In the genomic region with DNA sequence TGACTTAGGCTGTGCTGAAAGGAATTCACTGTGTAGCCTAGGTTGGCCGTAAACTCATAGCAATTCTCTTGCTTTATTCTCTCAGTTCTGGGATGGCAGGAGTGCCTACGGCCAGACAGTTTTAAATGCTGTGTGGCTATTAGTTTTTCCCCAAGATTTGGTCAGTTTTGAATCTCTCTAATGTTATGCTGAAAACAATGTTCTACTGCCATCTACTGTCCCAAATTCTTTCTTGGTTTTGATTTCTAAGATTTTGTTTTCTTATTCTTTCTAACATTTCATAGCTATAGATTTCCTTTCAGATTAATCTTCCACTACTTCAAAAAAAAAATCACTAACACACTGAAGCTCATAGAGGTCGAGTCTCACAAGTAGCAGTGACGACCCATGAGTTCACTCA, we compare ENCODE assay signal across 23 mouse cellular contexts. TPM values are rescaled to one million over a fixed set of nuclear protein-coding genes. Genes with fewer than 3 reads are reported as not detected.
DNase-seq lines count a peak whose midpoint lies in the region; ATAC-seq and TF ChIP-seq lines count a peak whose summit lies in the region.
"Had no signal": no experiment of that assay in that cellular context is flagged by ENCODE, and none has a peak within 500 bp of the region (broad histone marks: within the 10 kb centered on the region; RNA-seq: fewer than 3 reads in every experiment).

No protein-coding gene starts in this region.

- H3K9ac ChIP-seq in hindbrain, embryonic 14.5 days = no peak overlapping the region
- no peak overlapping the region for H3K9ac ChIP-seq in liver, postnatal 0 days (replicated peaks)
- H3K9ac ChIP-seq in liver, embryonic 11.5 days (ENCODE audit: low read depth, low read length) = no peak overlapping the region
- H3K9ac ChIP-seq: heart, embryonic 13.5 days; limb, embryonic 12.5 days; lung, embryonic 15.5 days; neural tube, embryonic 15.5 days had no signal

- ATAC-seq in hindbrain, embryonic 14.5 days (ENCODE audit: low FRiP score) = no peak
- no peak for ATAC-seq in liver, postnatal 0 days
- ATAC-seq in liver, embryonic 11.5 days (replicated peaks; ENCODE audit: low FRiP score) = no peak
- ATAC-seq in megakaryocyte-erythroid progenitor cell, adult 5-6 weeks (replicated peaks; ENCODE audit: low FRiP score, low TSS enrichment, poor library complexity, severe bottlenecking) = no peak

- no peak overlapping the region for H3K27ac ChIP-seq in cerebellum, adult 2 months (ENCODE audit: insufficient read depth, low read length)
- H3K27ac ChIP-seq in hindbrain, embryonic 14.5 days = no peak overlapping the region
- H3K27ac ChIP-seq in hindbrain, embryonic 10.5 days = no peak overlapping the region
- no peak overlapping the region for H3K27ac ChIP-seq in liver, postnatal 0 days (ENCODE audit: low read depth)
- H3K27ac ChIP-seq in liver, embryonic 11.5 days (ENCODE audit: low read depth, low read length) = no peak overlapping the region
- H3K27ac ChIP-seq: heart, embryonic 13.5 days; limb, embryonic 12.5 days; lung, embryonic 15.5 days; neural tube, embryonic 15.5 days had no signal

- peak; percentile 48; the same call in 1 of the 2 replicates for TF ChIP-seq CTCF in cerebellum, adult 2 months (IDR thresholded peaks at IDR 0.05; ENCODE audit: borderline replicate concordance, insufficient read depth, low read depth, low read length)
- TF ChIP-seq CTCF in liver, postnatal 0 days (IDR thresholded peaks at IDR 0.05; ENCODE audit: low read depth) = 0 out of 2 replicates have a peak, but pooled peaks have one; percentile 12

- H3K27me3 ChIP-seq in cerebellum, adult 2 months (ENCODE audit: control insufficient read depth, insufficient read depth, low read length) = no peaks in the 10 kb centered on the region; the same call in 1 of the 2 replicates
- H3K27me3 ChIP-seq in hindbrain, embryonic 14.5 days (ENCODE audit: control insufficient read depth, insufficient read depth, low read length) = peaks cover 27% of the 10 kb centered on the region
- peaks cover 34% of the 10 kb centered on the region for H3K27me3 ChIP-seq in hindbrain, embryonic 10.5 days (ENCODE audit: insufficient read depth, poor library complexity, severe bottlenecking)
- peaks cover 8% of the 10 kb centered on the region; the same call in 1 of the 2 replicates for H3K27me3 ChIP-seq in liver, postnatal 0 days (ENCODE audit: insufficient read depth, low read length)
- H3K27me3 ChIP-seq in liver, embryonic 11.5 days (replicated peaks; ENCODE audit: control insufficient read depth, insufficient read depth, low read length) = peaks cover 14% of the 10 kb centered on the region

- no peaks in the 10 kb centered on the region for H3K9me3 ChIP-seq in hindbrain, embryonic 14.5 days (ENCODE audit: control insufficient read depth, low read length)
- H3K9me3 ChIP-seq in hindbrain, embryonic 10.5 days = no peaks in the 10 kb centered on the region
- H3K9me3 ChIP-seq in liver, postnatal 0 days (ENCODE audit: low read length) = no peaks in the 10 kb centered on the region
- H3K9me3 ChIP-seq in liver, embryonic 11.5 days (ENCODE audit: control insufficient read depth, low read length) = no peaks in the 10 kb centered on the region
- H3K9me3 ChIP-seq: heart, embryonic 13.5 days; limb, embryonic 12.5 days; lung, embryonic 15.5 days; neural tube, embryonic 15.5 days had no signal

- no peaks in the 10 kb centered on the region for H3K36me3 ChIP-seq in hindbrain, embryonic 14.5 days (replicated peaks; ENCODE audit: control insufficient read depth, insufficient read depth)
- no peaks in the 10 kb centered on the region for H3K36me3 ChIP-seq in hindbrain, embryonic 10.5 days
- no peaks in the 10 kb centered on the region for H3K36me3 ChIP-seq in liver, postnatal 0 days (replicated peaks; ENCODE audit: insufficient read depth, low read length)
- no peaks in the 10 kb centered on the region for H3K36me3 ChIP-seq in liver, embryonic 11.5 days (ENCODE audit: control insufficient read depth, insufficient read depth, low read length)
- H3K36me3 ChIP-seq: heart, embryonic 13.5 days; limb, embryonic 12.5 days; lung, embryonic 15.5 days; neural tube, embryonic 15.5 days had no signal

- DNase-seq in cerebellum, adult 2 months = no peak
- DNase-seq in cerebellum, adult 11-12 months = no peak
- DNase-seq in hindbrain, embryonic 14.5 days (ENCODE audit: low spot score) = peak; percentile 71
- no peak for DNase-seq in hindbrain, embryonic 10.5 days (ENCODE audit: low spot score)
- no peak for DNase-seq in liver, postnatal 0 days
- DNase-seq in liver, embryonic 11.5 days (ENCODE audit: low spot score) = no peak
- DNase-seq in brain, adult 2 months (ENCODE audit: low read depth, low spot score) = peak; percentile 29
- DNase-seq: cerebellum, adult 8-10 months; embryo, embryonic 11 days; gastrocnemius, postnatal 36 days; kidney, adult 11 months; kidney, postnatal 36 days; thymus, postnatal 36 days had no signal

- no peak for TF ChIP-seq EP300 in liver, postnatal 0 days (IDR thresholded peaks at IDR 0.05; ENCODE audit: low read depth)

- H3K4me1 ChIP-seq in cerebellum, adult 2 months (ENCODE audit: control insufficient read depth, insufficient read depth, low read length) = 0 out of 2 replicates have a peak, but pooled peaks cover 5% of the 10 kb centered on the region
- H3K4me1 ChIP-seq in hindbrain, embryonic 14.5 days (replicated peaks; ENCODE audit: control insufficient read depth, insufficient read depth, low read length) = 0 out of 2 replicates have a peak, but pooled peaks cover 2% of the 10 kb centered on the region
- H3K4me1 ChIP-seq in hindbrain, embryonic 10.5 days (replicated peaks) = peaks cover 10% of the 10 kb centered on the region
- H3K4me1 ChIP-seq in liver, postnatal 0 days (ENCODE audit: insufficient read depth) = peaks cover 5% of the 10 kb centered on the region; the same call in 1 of the 2 replicates
- H3K4me1 ChIP-seq in liver, embryonic 11.5 days (replicated peaks; ENCODE audit: control insufficient read depth, insufficient read depth, low read length) = peaks cover 11% of the 10 kb centered on the region; the same call in 1 of the 2 replicates

- H3K4me2 ChIP-seq in hindbrain, embryonic 14.5 days (replicated peaks) = no peak overlapping the region
- H3K4me2 ChIP-seq in liver, postnatal 0 days (ENCODE audit: low read depth, low read length) = no peak overlapping the region
- H3K4me2 ChIP-seq in liver, embryonic 11.5 days = no peak overlapping the region
- H3K4me2 ChIP-seq: heart, embryonic 13.5 days; limb, embryonic 12.5 days; lung, embryonic 15.5 days; neural tube, embryonic 15.5 days had no signal

- WGBS in cerebellum, adult 2 months = 59% methylated on average over 4 of the region's 4 CpGs
- 75% methylated on average over 4 of the region's 4 CpGs for WGBS in hindbrain, embryonic 14.5 days
- WGBS in hindbrain, embryonic 10.5 days = 73% methylated on average over 4 of the region's 4 CpGs
- 58% methylated on average over 4 of the region's 4 CpGs for WGBS in liver, postnatal 0 days (ENCODE audit: insufficient replicate concordance)
- WGBS in liver, embryonic 11.5 days = 72% methylated on average over 4 of the region's 4 CpGs

- no peak overlapping the region for H3K4me3 ChIP-seq in cerebellum, adult 2 months (replicated peaks; ENCODE audit: insufficient read depth, low read depth, low read length)
- H3K4me3 ChIP-seq in hindbrain, embryonic 14.5 days (replicated peaks; ENCODE audit: low read length) = no peak overlapping the region
- H3K4me3 ChIP-seq in hindbrain, embryonic 10.5 days = no peak overlapping the region
- H3K4me3 ChIP-seq in liver, postnatal 0 days (ENCODE audit: low read depth, low read length) = no peak overlapping the region
- no peak overlapping the region for H3K4me3 ChIP-seq in liver, embryonic 11.5 days (ENCODE audit: low read depth, low read length)
- H3K4me3 ChIP-seq: erythroblast, embryonic 14.5 days; heart, embryonic 13.5 days; limb, embryonic 12.5 days; lung, embryonic 15.5 days; megakaryocyte, embryonic 14.5 days; neural tube, embryonic 15.5 days had no signal

- no peak for TF ChIP-seq POLR2A in cerebellum, adult 2 months (IDR thresholded peaks at IDR 0.05; ENCODE audit: borderline replicate concordance, insufficient read depth, low read length)

RNA-seq across cellular contexts. Expression of gene Perp, which starts 4.1 kb away (rescaled TPM):
- 5.1 and 7.9 TPM in 2 replicates for polyA plus RNA-seq in cerebellum, adult 2 months (2012; rRNA removed)
- 9.6 and 10.5 TPM in 2 replicates for polyA plus RNA-seq in hindbrain, embryonic 14.5 days (2014; fragmentation: Nextera tagmentation; extraction: Ambion mirVana)
- polyA plus RNA-seq in hindbrain, embryonic 10.5 days (2016; fragmentation: Nextera tagmentation; extraction: Ambion mirVana) = 15.7 and 18.2 TPM in 2 replicates
- polyA plus RNA-seq in liver, postnatal 0 days (2015; fragmentation: Nextera tagmentation; extraction: Ambion mirVana) = 68.3 and 68.7 TPM in 2 replicates
- 10.4 and 11.6 TPM in 2 replicates for polyA plus RNA-seq in liver, embryonic 11.5 days (2014; fragmentation: Nextera tagmentation; extraction: Ambion mirVana)
- total RNA-seq in megakaryocyte-erythroid progenitor cell, adult 5-6 weeks (2014; fragmentation: Nextera tagmentation) = not detected in 2 replicates
- total RNA-seq in megakaryocyte-erythroid progenitor cell, adult 5-6 weeks (2017) = 0.88 and 1.1 TPM in 2 replicates
- polyA plus RNA-seq: erythroblast, embryonic 14.5 days had no signal

RNA-seq across cellular contexts. Expression of gene Gm4922, which starts 54.1 kb away (rescaled TPM):
- polyA plus RNA-seq in cerebellum, adult 2 months (2012; rRNA removed) = not detected in 2 replicates
- polyA plus RNA-seq in hindbrain, embryonic 14.5 days (2014; fragmentation: Nextera tagmentation; extraction: Ambion mirVana) = 0.10 and 0.28 TPM in 2 replicates
- not detected in 2 replicates for polyA plus RNA-seq in hindbrain, embryonic 10.5 days (2016; fragmentation: Nextera tagmentation; extraction: Ambion mirVana)
- not detected in 2 replicates for polyA plus RNA-seq in liver, postnatal 0 days (2015; fragmentation: Nextera tagmentation; extraction: Ambion mirVana)
- not detected in 2 replicates for polyA plus RNA-seq in liver, embryonic 11.5 days (2014; fragmentation: Nextera tagmentation; extraction: Ambion mirVana)
- not detected in 2 replicates for total RNA-seq in megakaryocyte-erythroid progenitor cell, adult 5-6 weeks (2014; fragmentation: Nextera tagmentation)
- total RNA-seq in megakaryocyte-erythroid progenitor cell, adult 5-6 weeks (2017) = not detected in 2 replicates
- total RNA-seq: gastrocnemius, postnatal 36 days had no signal
- polyA plus RNA-seq: erythroblast, embryonic 14.5 days; frontal cortex, adult 2 months; heart, embryonic 13.5 days; hindbrain, embryonic 11.5 days; lung, embryonic 15.5 days; spleen, adult 2 months had no signal

Comparison
In these comparisons a context has a peak if more than half of its experiments do, and no peak if none do; other contexts are left out.
1. DNase-seq: peak in hindbrain, embryonic 14.5 days (single experiment) and brain, adult 2 months (single experiment); none in cerebellum, adult 2 months (0 of 2), cerebellum, adult 11-12 months (single experiment), hindbrain, embryonic 10.5 days (single experiment), liver, postnatal 0 days (single experiment) and liver, embryonic 11.5 days (single experiment).